12 mouse cellular contexts compared by ENCODE assay signal in the genomic region with DNA sequence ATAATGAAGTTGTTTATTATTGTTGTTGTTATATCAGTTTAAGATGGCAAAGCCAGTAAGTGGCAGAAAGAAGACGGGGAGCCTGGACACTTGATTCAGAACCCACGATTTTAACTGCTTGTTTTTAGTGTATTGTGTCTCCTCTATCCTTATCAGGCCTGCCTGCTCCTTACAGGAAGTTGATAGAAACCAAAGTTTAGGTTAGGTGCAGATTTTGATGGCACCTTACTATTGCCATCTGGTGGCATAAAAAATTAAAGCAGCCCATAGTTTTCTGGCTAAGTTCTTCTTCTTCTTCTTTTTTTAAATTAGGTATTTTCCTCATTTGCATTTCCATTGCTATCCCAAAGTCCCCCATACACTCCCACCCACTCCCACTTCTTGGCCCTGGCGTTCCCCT. TPM values are rescaled to one million over a fixed set of nuclear protein-coding genes. Genes with fewer than 3 reads are reported as not detected.
DNase-seq lines count a peak whose midpoint lies in the region; TF ChIP-seq lines count a peak whose summit lies in the region.
"Had no signal": no experiment of that assay in that cellular context is flagged by ENCODE, and none has a peak within 500 bp of the region (broad histone marks: within the 10 kb centered on the region; RNA-seq: fewer than 3 reads in every experiment).

No protein-coding gene starts in this region.

- peak; percentile 5 to 19 for DNase-seq in layer of hippocampus, adult 2 months (ENCODE audit: low spot score in 2 of 2)
- no peak for DNase-seq in layer of hippocampus, postnatal 25 days (ENCODE audit: extremely low spot score in 1 of 2, low spot score in 1 of 2)
- peak; percentile 77 for DNase-seq in 3T3-L1 (ENCODE audit: low read depth, low spot score)
- DNase-seq in A20 (ENCODE audit: low read depth, low spot score), result peak; percentile 54
- peak; percentile 52 for DNase-seq in adipocyte (ENCODE audit: low spot score)
- no peak for DNase-seq in gastrocnemius, postnatal 4 days (ENCODE audit: low spot score in 2 of 2)
- no peak for DNase-seq in layer of hippocampus, adult 9-11 months
- DNase-seq in left cerebral cortex, adult 8-10 months (ENCODE audit: low spot score in 2 of 2), result no peak
- DNase-seq: adrenal gland, postnatal 14 days had no signal

- H3K4me3 ChIP-seq in layer of hippocampus, adult 2 months, result no peak overlapping the region
- H3K4me3 ChIP-seq: liver, embryonic 15.5 days had no signal

- H3K27ac ChIP-seq in layer of hippocampus, adult 2 months, result no peak overlapping the region
- H3K27ac ChIP-seq: liver, embryonic 15.5 days had no signal

- peak; percentile 79 for TF ChIP-seq CTCF in layer of hippocampus, adult 2 months (conservative IDR thresholded peaks at IDR 0.05)

RNA-seq across cellular contexts. Expression of a gene that starts 8.5 kb away (rescaled TPM):
- total RNA-seq in layer of hippocampus, adult 2 months (2021), result not detected
- not detected for total RNA-seq in layer of hippocampus, postnatal 25 days (2021)
- not detected for total RNA-seq in gastrocnemius, postnatal 4 days (2021)
- total RNA-seq in left cerebral cortex, adult 8-10 months (2022), result not detected
- total RNA-seq: adrenal gland, postnatal 14 days; heart, postnatal 14 days; layer of hippocampus, adult 18-20 months had no signal

RNA-seq across cellular contexts. Expression of a gene that starts 24.7 kb away (rescaled TPM):
- 1 to 10 TPM; 3.8 to 4.7 TPM for total RNA-seq in layer of hippocampus, adult 2 months (2021)
- total RNA-seq in layer of hippocampus, postnatal 25 days (2021), result 1 to 10 TPM; 5.6 to 6.9 TPM
- 1 to 10 TPM; 3.1 to 3.5 TPM for total RNA-seq in gastrocnemius, postnatal 4 days (2021)
- 1 to 10 TPM; 4.2 to 6.4 (median 5.3) TPM for total RNA-seq in left cerebral cortex, adult 8-10 months (2022)

RNA-seq across cellular contexts. Expression of a gene that starts 43.3 kb away (rescaled TPM):
- 10 to 100 TPM; 39.5 to 45.2 TPM for total RNA-seq in layer of hippocampus, adult 2 months (2021)
- total RNA-seq in layer of hippocampus, postnatal 25 days (2021), result 10 to 100 TPM; 36.0 to 38.3 TPM
- 10 to 100 TPM; 24.8 to 25.5 TPM for total RNA-seq in gastrocnemius, postnatal 4 days (2021)
- total RNA-seq in left cerebral cortex, adult 8-10 months (2022), result 10 to 100 TPM; 41.2 to 49.3 (median 43.6) TPM

RNA-seq across cellular contexts. Expression of a gene that starts 49.7 kb away (rescaled TPM):
- total RNA-seq in layer of hippocampus, adult 2 months (2021), result not detected
- total RNA-seq in layer of hippocampus, postnatal 25 days (2021), result not detected
- total RNA-seq in gastrocnemius, postnatal 4 days (2021), result not detected
- total RNA-seq in left cerebral cortex, adult 8-10 months (2022), result under 1 TPM in 1 of 4 experiments, not detected in 3; 0.39 TPM
- total RNA-seq: adrenal gland, postnatal 14 days; heart, postnatal 14 days had no signal

Comparison
In these comparisons a context has a peak if more than half of its experiments do, and no peak if none do; other contexts are left out.
1. DNase-seq: peak in layer of hippocampus, adult 2 months (2 of 2), 3T3-L1 (single experiment), A20 (single experiment) and adipocyte (single experiment); none in layer of hippocampus, postnatal 25 days (0 of 2), gastrocnemius, postnatal 4 days (0 of 2), layer of hippocampus, adult 9-11 months (single experiment) and left cerebral cortex, adult 8-10 months (0 of 2).